Mouse (Mus musculus) kidney, embryonic 16.5 days (tissue): ENCODE data around the gene Nmt1. TPM values are rescaled to one million over a fixed set of nuclear protein-coding genes. Genes with fewer than 3 reads are reported as not detected.

Source experiments
- ATAC-seq: fragments of 200-750 bp; cut with Nextera tagmentation; 2 replicates; pipeline ENCODE4 v1.8.0; 2017; ENCODE audit warnings: moderate TSS enrichment; ENCODE audit not compliant: low FRiP score, low TSS enrichment
- H3K27ac ChIP-seq: fragments of 300-500 bp; sonication (generic); 2 replicates; pipeline ENCODE4 v1.5.1; 2014; ENCODE audit warnings: low read length
- H3K27me3 ChIP-seq: fragments of 300-500 bp; sonication (generic); 2 replicates; pipeline ENCODE4 v1.6.1; 2014; ENCODE audit warnings: low read length, control low read depth, mixed read lengths; ENCODE audit not compliant: insufficient read depth
- H3K36me3 ChIP-seq: fragments of 300-500 bp; sonication (generic); 2 replicates; pipeline ENCODE4 v1.6.1; 2014; ENCODE audit warnings: low read length, control low read depth, mixed read lengths; ENCODE audit not compliant: insufficient read depth
- H3K4me1 ChIP-seq: fragments of 300-500 bp; sonication (generic); 2 replicates; pipeline ENCODE4 v1.6.1; 2014; ENCODE audit warnings: low read length, control low read depth, mixed read lengths; ENCODE audit not compliant: insufficient read depth
- H3K4me2 ChIP-seq: fragments of 300-500 bp; sonication (generic); replicated peaks from 2 replicates; pipeline ENCODE4 v1.6.1; 2014; ENCODE audit warnings: low read depth, low read length
- H3K4me3 ChIP-seq: fragments of 300-500 bp; sonication (generic); 2 replicates; pipeline ENCODE4 v1.5.1; 2014; ENCODE audit warnings: mild to moderate bottlenecking, low read length
- H3K9ac ChIP-seq: fragments of 300-500 bp; sonication (generic); replicated peaks from 2 replicates; pipeline ENCODE4 v1.6.1; 2014; ENCODE audit warnings: low read length
- H3K9me3 ChIP-seq: fragments of 300-500 bp; sonication (generic); 2 replicates; pipeline ENCODE4 v1.6.1; 2016; ENCODE audit warnings: low read length, control low read depth
- WGBS: fragments of 180-500 bp; shearing (Covaris S2); extraction: QIAGEN DNeasy Blood & Tissue Kit; methylation state at CpG from one replicate; pipeline ENCODE4 v1.1.7; 2014; 5-methylcytosine and 5-hydroxymethylcytosine counted together
- polyA plus RNA-seq: library from polyadenylated mRNA; unstranded; fragments of >200 nt; fragmentation: Nextera tagmentation; extraction: Ambion mirVana; gene quantifications from 2 replicates; pipeline ENCODE4 v1.2.1, GENCODE M21; 2015

Nmt1 gene
- polyA plus RNA-seq, 1 experiment from 2014 or later = 51.9 TPM

GRCm38 (mm10) chr11:103015881-103016825 lies 11.8 kb upstream of the Nmt1 start:
- 42% methylated on average over 27 of the region's 27 CpGs for WGBS
- ATAC-seq = no peak
- peak overlapping the region; percentile 89 for H3K4me3 ChIP-seq
- H3K4me1 ChIP-seq = peaks cover 14% of the 10 kb centered on the region
- no peaks in the 10 kb centered on the region for H3K9me3 ChIP-seq
- no peaks in the 10 kb centered on the region for H3K27me3 ChIP-seq
- peak overlapping the region; percentile 96 for H3K9ac ChIP-seq
- H3K36me3 ChIP-seq = peaks cover 12% of the 10 kb centered on the region; the same call in 1 of the 2 replicates
- H3K4me2 ChIP-seq = peak overlapping the region; percentile 75
- peak overlapping the region; percentile 91 for H3K27ac ChIP-seq

- Histone ChIP-seq H3K36me3 (peaks cover 12% of the 10 kb centered on the region; the same call in 1 of the 2 replicates), H3K27me3 (no peaks in the 10 kb centered on the region), H3K9me3 (no peaks in the 10 kb centered on the region), H3K9ac (peak overlapping the region; percentile 96), H3K4me1 (peaks cover 14% of the 10 kb centered on the region), H3K27ac (peak overlapping the region; percentile 91), H3K4me2 (peak overlapping the region; percentile 75), H3K4me3 (peak overlapping the region; percentile 89)
- WGBS = under 1% methylated on average over 40 of the region's 41 CpGs
- ATAC-seq = peak; percentile 98
Observed at GRCm38 (mm10) chr11:103016930-103017329, 11.1 kb upstream of the Nmt1 start.

- Histone ChIP-seq H3K4me1 (peaks cover 14% of the 10 kb centered on the region), H3K27ac (peak overlapping the region; percentile 16; the same call in 1 of the 2 replicates), H3K36me3 (peaks cover 11% of the 10 kb centered on the region; the same call in 1 of the 2 replicates), H3K9ac (no peak overlapping the region), H3K27me3 (no peaks in the 10 kb centered on the region), H3K4me3 (no peak overlapping the region), H3K4me2 (no peak overlapping the region), H3K9me3 (no peaks in the 10 kb centered on the region)
- peak; percentile 39 for ATAC-seq
- WGBS = 53% methylated on average over 9 of the region's 9 CpGs
Observed at GRCm38 (mm10) chr11:103017661-103018060, 10.3 kb upstream of the Nmt1 start.

- no peak for ATAC-seq
- Histone ChIP-seq H3K27me3 (no peaks in the 10 kb centered on the region), H3K27ac (no peak overlapping the region), H3K9ac (no peak overlapping the region), H3K4me2 (no peak overlapping the region), H3K36me3 (0 out of 2 replicates have a peak, but pooled peaks cover 4% of the 10 kb centered on the region), H3K4me1 (peaks cover 14% of the 10 kb centered on the region), H3K9me3 (no peaks in the 10 kb centered on the region), H3K4me3 (no peak overlapping the region)
- 64% methylated on average over 6 of the region's 6 CpGs for WGBS
Observed at GRCm38 (mm10) chr11:103018860-103019259, 9.1 kb upstream of the Nmt1 start.

- WGBS = 92% methylated on average over 7 of the region's 7 CpGs
- no peak for ATAC-seq
- no peaks in the 10 kb centered on the region for H3K9me3 ChIP-seq
- H3K4me2 ChIP-seq = no peak overlapping the region
- peaks cover 14% of the 10 kb centered on the region for H3K4me1 ChIP-seq
- H3K4me3 ChIP-seq = no peak overlapping the region
- no peak overlapping the region for H3K9ac ChIP-seq
- H3K27ac ChIP-seq = no peak overlapping the region
- no peaks in the 10 kb centered on the region for H3K27me3 ChIP-seq
- 0 out of 2 replicates have a peak, but pooled peaks cover 4% of the 10 kb centered on the region for H3K36me3 ChIP-seq
Observed at GRCm38 (mm10) chr11:103019325-103019724, 8.7 kb upstream of the Nmt1 start.

- 67% methylated on average over 3 of the region's 3 CpGs for WGBS
- H3K36me3 ChIP-seq = peaks cover 4% of the 10 kb centered on the region; the same call in 1 of the 2 replicates
- H3K4me3 ChIP-seq = no peak overlapping the region
- H3K4me2 ChIP-seq = no peak overlapping the region
- H3K27me3 ChIP-seq = no peaks in the 10 kb centered on the region
- no peak overlapping the region for H3K9ac ChIP-seq
- no peak overlapping the region for H3K27ac ChIP-seq
- ATAC-seq = no peak
- H3K4me1 ChIP-seq = peaks cover 5% of the 10 kb centered on the region
- no peaks in the 10 kb centered on the region for H3K9me3 ChIP-seq
Observed at GRCm38 (mm10) chr11:103020713-103021335, 7.2 kb upstream of the Nmt1 start.

- H3K27ac ChIP-seq = no peak overlapping the region
Observed at GRCm38 (mm10) chr11:103023974-103024373, 4.0 kb upstream of the Nmt1 start.

GRCm38 (mm10) chr11:103026901-103027300 lies 1.1 kb upstream of the Nmt1 start:
- no peaks in the 10 kb centered on the region for H3K27me3 ChIP-seq
- H3K4me2 ChIP-seq = peak overlapping the region; percentile 60
- peaks cover 4% of the 10 kb centered on the region; the same call in 1 of the 2 replicates for H3K36me3 ChIP-seq
- no peak for ATAC-seq
- 0 out of 2 replicates have a peak overlapping the region, but pooled peaks have one; percentile 81 for H3K4me3 ChIP-seq
- peaks cover 13% of the 10 kb centered on the region for H3K4me1 ChIP-seq
- no peak overlapping the region; the same call in 1 of the 2 replicates for H3K9ac ChIP-seq
- no peak overlapping the region; the same call in 1 of the 2 replicates for H3K27ac ChIP-seq
- 80% methylated on average over 3 of the region's 3 CpGs for WGBS
- no peaks in the 10 kb centered on the region for H3K9me3 ChIP-seq

More at GRCm38 (mm10) chr11:103023974-103024373, 4.0 kb upstream of the Nmt1 start:
- no peak overlapping the region for H3K4me2 ChIP-seq
- WGBS = 86% methylated on average over 3 of the region's 3 CpGs
- H3K4me1 ChIP-seq = peaks cover 8% of the 10 kb centered on the region
- no peak for ATAC-seq
- H3K36me3 ChIP-seq = peaks cover 4% of the 10 kb centered on the region; the same call in 1 of the 2 replicates
- H3K9me3 ChIP-seq = no peaks in the 10 kb centered on the region
- H3K4me3 ChIP-seq = no peak overlapping the region
- H3K9ac ChIP-seq = no peak overlapping the region
- no peaks in the 10 kb centered on the region for H3K27me3 ChIP-seq

GRCm38 (mm10) chr11:103027570-103028175 lies 317 bp upstream of the Nmt1 start:
- Histone ChIP-seq H3K27me3 (no peaks in the 10 kb centered on the region), H3K36me3 (peaks cover 4% of the 10 kb centered on the region; the same call in 1 of the 2 replicates), H3K27ac (peak overlapping the region; percentile 88), H3K9me3 (no peaks in the 10 kb centered on the region), H3K4me3 (peak overlapping the region; percentile 81), H3K4me2 (peak overlapping the region; percentile 60), H3K4me1 (peaks cover 17% of the 10 kb centered on the region), H3K9ac (peak overlapping the region; percentile 88)
- 11% methylated on average over 8 of the region's 8 CpGs for WGBS
- peak; percentile 50 for ATAC-seq
